Mouse (Mus musculus): ENCODE data around the gene Racgap1. TPM values are rescaled to one million over a fixed set of nuclear protein-coding genes. Genes with fewer than 3 reads are reported as not detected.

Racgap1 gene
- total and polyA plus RNA-seq, 2 experiments from 2014 or later: 27.2 to 32.9 TPM

GRCm38 (mm10) chr15:99597596-99597995 is 53.9 kb downstream of the Racgap1 start:
- TF ChIP-seq CTCF (IDR thresholded peaks at IDR 0.05): no peak
- 64% methylated on average over 8 of the region's 8 CpGs for WGBS
- no peak for DNase-seq (ENCODE audit: low spot score)
- no peaks in the 10 kb centered on the region for H3K9me3 ChIP-seq (ENCODE audit: low read length)
- 0 out of 2 replicates have a peak, but pooled peaks cover 5% of the 10 kb centered on the region for H3K4me1 ChIP-seq (ENCODE audit: insufficient read depth, low read length)
- peaks cover 8% of the 10 kb centered on the region for H3K27me3 ChIP-seq (ENCODE audit: insufficient read depth, low read length)
- no peaks in the 10 kb centered on the region for H3K36me3 ChIP-seq (ENCODE audit: insufficient read depth, low read length)
- H3K9ac ChIP-seq (replicated peaks; ENCODE audit: low read length, poor library complexity, severe bottlenecking): no peak overlapping the region
- H3K27ac ChIP-seq (ENCODE audit: low read depth, low read length): no peak overlapping the region
- no peak overlapping the region for H3K4me2 ChIP-seq (ENCODE audit: low read depth, low read length, poor library complexity, severe bottlenecking)
- H3K4me3 ChIP-seq (ENCODE audit: low read depth, low read length): no peak overlapping the region
- no peak for ATAC-seq (ENCODE audit: low FRiP score)

- H3K4me3 ChIP-seq (ENCODE audit: low read depth, low read length): no peak overlapping the region
- H3K4me1 ChIP-seq (ENCODE audit: insufficient read depth, low read length): 0 out of 2 replicates have a peak, but pooled peaks cover 5% of the 10 kb centered on the region
- DNase-seq (ENCODE audit: low spot score) (no peak), ATAC-seq (ENCODE audit: low FRiP score) (no peak)
- peaks cover 15% of the 10 kb centered on the region for H3K27me3 ChIP-seq (ENCODE audit: insufficient read depth, low read length)
- H3K4me2 ChIP-seq (ENCODE audit: low read depth, low read length, poor library complexity, severe bottlenecking): no peak overlapping the region
- 60% methylated on average over 7 of the region's 7 CpGs for WGBS
- H3K27ac ChIP-seq (ENCODE audit: low read depth, low read length): no peak overlapping the region
- H3K9ac ChIP-seq (replicated peaks; ENCODE audit: low read length, poor library complexity, severe bottlenecking): no peak overlapping the region
- TF ChIP-seq CTCF (IDR thresholded peaks at IDR 0.05): no peak
- no peaks in the 10 kb centered on the region for H3K36me3 ChIP-seq (ENCODE audit: insufficient read depth, low read length)
- H3K9me3 ChIP-seq (ENCODE audit: low read length): no peaks in the 10 kb centered on the region
Measured at GRCm38 (mm10) chr15:99596841-99597240, 54.6 kb downstream of the Racgap1 start.

- ATAC-seq (ENCODE audit: low FRiP score): peak; percentile 81
- Histone ChIP-seq H3K27ac (ENCODE audit: low read depth, low read length) (no peak overlapping the region), H3K9ac (replicated peaks; ENCODE audit: low read length, poor library complexity, severe bottlenecking) (no peak overlapping the region), H3K4me1 (ENCODE audit: insufficient read depth, low read length) (0 out of 2 replicates have a peak, but pooled peaks cover 5% of the 10 kb centered on the region), H3K4me2 (ENCODE audit: low read depth, low read length, poor library complexity, severe bottlenecking) (no peak overlapping the region), H3K4me3 (ENCODE audit: low read depth, low read length) (no peak overlapping the region), H3K9me3 (ENCODE audit: low read length) (no peaks in the 10 kb centered on the region), H3K36me3 (ENCODE audit: insufficient read depth, low read length) (no peaks in the 10 kb centered on the region), H3K27me3 (ENCODE audit: insufficient read depth, low read length) (peaks cover 18% of the 10 kb centered on the region)
- peak; percentile 87 for TF ChIP-seq CTCF (IDR thresholded peaks at IDR 0.05)
- WGBS: 1% methylated on average over 7 of the region's 7 CpGs
- peak; percentile 94 for DNase-seq (ENCODE audit: low spot score)
Measured at GRCm38 (mm10) chr15:99596056-99596687, 55.3 kb downstream of the Racgap1 start.

- DNase-seq (ENCODE audit: low spot score) (no peak), ATAC-seq (ENCODE audit: low FRiP score) (no peak)
- Histone ChIP-seq H3K36me3 (ENCODE audit: insufficient read depth, low read length) (no peaks in the 10 kb centered on the region), H3K27me3 (ENCODE audit: insufficient read depth, low read length) (peaks cover 30% of the 10 kb centered on the region), H3K4me1 (ENCODE audit: insufficient read depth, low read length) (0 out of 2 replicates have a peak, but pooled peaks cover 5% of the 10 kb centered on the region), H3K9ac (replicated peaks; ENCODE audit: low read length, poor library complexity, severe bottlenecking) (no peak overlapping the region), H3K4me2 (ENCODE audit: low read depth, low read length, poor library complexity, severe bottlenecking) (no peak overlapping the region), H3K9me3 (ENCODE audit: low read length) (no peaks in the 10 kb centered on the region), H3K4me3 (ENCODE audit: low read depth, low read length) (no peak overlapping the region), H3K27ac (ENCODE audit: low read depth, low read length) (no peak overlapping the region)
- no peak for TF ChIP-seq CTCF (IDR thresholded peaks at IDR 0.05)
- WGBS: 92% methylated on average over 10 of the region's 10 CpGs
Measured at GRCm38 (mm10) chr15:99594951-99595350, 56.5 kb downstream of the Racgap1 start.

- H3K4me1 ChIP-seq (ENCODE audit: insufficient read depth, low read length): no peaks in the 10 kb centered on the region
- ATAC-seq (ENCODE audit: low FRiP score) (no peak), DNase-seq (ENCODE audit: low spot score) (no peak)
- no peaks in the 10 kb centered on the region for H3K9me3 ChIP-seq (ENCODE audit: low read length)
- no peak for TF ChIP-seq CTCF (IDR thresholded peaks at IDR 0.05)
- no peak overlapping the region for H3K4me2 ChIP-seq (ENCODE audit: low read depth, low read length, poor library complexity, severe bottlenecking)
- no peak overlapping the region for H3K9ac ChIP-seq (replicated peaks; ENCODE audit: low read length, poor library complexity, severe bottlenecking)
- H3K27me3 ChIP-seq (ENCODE audit: insufficient read depth, low read length): peaks cover 43% of the 10 kb centered on the region
- no peak overlapping the region for H3K27ac ChIP-seq (ENCODE audit: low read depth, low read length)
- 87% methylated on average over 5 of the region's 5 CpGs for WGBS
- H3K36me3 ChIP-seq (ENCODE audit: insufficient read depth, low read length): no peaks in the 10 kb centered on the region
- H3K4me3 ChIP-seq (ENCODE audit: low read depth, low read length): no peak overlapping the region
Measured at GRCm38 (mm10) chr15:99592877-99593276, 58.6 kb downstream of the Racgap1 start.

GRCm38 (mm10) chr15:99592177-99592576 is 59.3 kb downstream of the Racgap1 start:
- DNase-seq (ENCODE audit: low spot score): no peak
- Histone ChIP-seq H3K4me2 (ENCODE audit: low read depth, low read length, poor library complexity, severe bottlenecking) (no peak overlapping the region), H3K4me1 (ENCODE audit: insufficient read depth, low read length) (no peaks in the 10 kb centered on the region), H3K27me3 (ENCODE audit: insufficient read depth, low read length) (peaks cover 46% of the 10 kb centered on the region), H3K36me3 (ENCODE audit: insufficient read depth, low read length) (no peaks in the 10 kb centered on the region), H3K9me3 (ENCODE audit: low read length) (no peaks in the 10 kb centered on the region), H3K27ac (ENCODE audit: low read depth, low read length) (no peak overlapping the region), H3K9ac (replicated peaks; ENCODE audit: low read length, poor library complexity, severe bottlenecking) (no peak overlapping the region), H3K4me3 (ENCODE audit: low read depth, low read length) (no peak overlapping the region)
- no peak for TF ChIP-seq CTCF (IDR thresholded peaks at IDR 0.05)
- ATAC-seq (ENCODE audit: low FRiP score): no peak
- WGBS: 64% methylated on average over 8 of the region's 8 CpGs
